Mouse (Mus musculus) fat pad, adult 2 months (tissue): ENCODE measurements around the gene Tes3-ps.

Experiments
- DNase-seq: peaks from one replicate; pipeline ENCODE4 v3.0.0-alpha.2; 2011; ENCODE audit warnings: low read depth, low spot score; ENCODE audit errors: extremely low read depth

Gene Tes3-ps

GRCm38 (mm10) chr13:49492376-49493368, at the start of gene Tes3-ps:
Tes3-ps (plus strand) TSS chr13:49493318.
- DNase-seq, result no peak

- no peak for DNase-seq
These were observed 48.7 kb upstream of the Tes3-ps start for GRCm38 (mm10) chr13:49444451-49444850.

GRCm38 (mm10) chr13:49449318-49449749, 43.8 kb upstream of the Tes3-ps start:
- DNase-seq, result no peak

- peak; percentile 80 for DNase-seq
These were observed 32.8 kb upstream of the Tes3-ps start for GRCm38 (mm10) chr13:49460276-49460675.

- peak; percentile 63 for DNase-seq
These were observed 32.3 kb upstream of the Tes3-ps start for GRCm38 (mm10) chr13:49460692-49461414.

- peak; percentile 74 for DNase-seq
These were observed 31.5 kb upstream of the Tes3-ps start for GRCm38 (mm10) chr13:49461458-49462132.

GRCm38 (mm10) chr13:49462921-49463320, 30.2 kb upstream of the Tes3-ps start:
- no peak for DNase-seq

GRCm38 (mm10) chr13:49465875-49466274, 27.2 kb upstream of the Tes3-ps start:
- no peak for DNase-seq

- DNase-seq, result no peak
These were observed 26.6 kb upstream of the Tes3-ps start for GRCm38 (mm10) chr13:49466393-49467075.

- no peak for DNase-seq
These were observed 25.5 kb upstream of the Tes3-ps start for GRCm38 (mm10) chr13:49467585-49467984.

GRCm38 (mm10) chr13:49469002-49469401, 24.1 kb upstream of the Tes3-ps start:
- DNase-seq, result no peak

GRCm38 (mm10) chr13:49470319-49470718, 22.8 kb upstream of the Tes3-ps start:
- DNase-seq, result no peak

GRCm38 (mm10) chr13:49470806-49471205, 22.3 kb upstream of the Tes3-ps start:
- no peak for DNase-seq

GRCm38 (mm10) chr13:49471981-49472675, 21.0 kb upstream of the Tes3-ps start:
- no peak for DNase-seq

- DNase-seq, result no peak
These were observed 20.5 kb upstream of the Tes3-ps start for GRCm38 (mm10) chr13:49472676-49473005.

GRCm38 (mm10) chr13:49477887-49478286, 15.2 kb upstream of the Tes3-ps start:
- no peak for DNase-seq

GRCm38 (mm10) chr13:49478851-49479374, 14.2 kb upstream of the Tes3-ps start:
- no peak for DNase-seq

GRCm38 (mm10) chr13:49479399-49479798, 13.7 kb upstream of the Tes3-ps start:
- DNase-seq, result peak; percentile 61

GRCm38 (mm10) chr13:49480057-49480456, 13.1 kb upstream of the Tes3-ps start:
- peak; percentile 79 for DNase-seq

- no peak for DNase-seq
These were observed 12.6 kb upstream of the Tes3-ps start for GRCm38 (mm10) chr13:49480551-49480950.
